ENCODE assay signal across 13 mouse cellular contexts in the genomic region with DNA sequence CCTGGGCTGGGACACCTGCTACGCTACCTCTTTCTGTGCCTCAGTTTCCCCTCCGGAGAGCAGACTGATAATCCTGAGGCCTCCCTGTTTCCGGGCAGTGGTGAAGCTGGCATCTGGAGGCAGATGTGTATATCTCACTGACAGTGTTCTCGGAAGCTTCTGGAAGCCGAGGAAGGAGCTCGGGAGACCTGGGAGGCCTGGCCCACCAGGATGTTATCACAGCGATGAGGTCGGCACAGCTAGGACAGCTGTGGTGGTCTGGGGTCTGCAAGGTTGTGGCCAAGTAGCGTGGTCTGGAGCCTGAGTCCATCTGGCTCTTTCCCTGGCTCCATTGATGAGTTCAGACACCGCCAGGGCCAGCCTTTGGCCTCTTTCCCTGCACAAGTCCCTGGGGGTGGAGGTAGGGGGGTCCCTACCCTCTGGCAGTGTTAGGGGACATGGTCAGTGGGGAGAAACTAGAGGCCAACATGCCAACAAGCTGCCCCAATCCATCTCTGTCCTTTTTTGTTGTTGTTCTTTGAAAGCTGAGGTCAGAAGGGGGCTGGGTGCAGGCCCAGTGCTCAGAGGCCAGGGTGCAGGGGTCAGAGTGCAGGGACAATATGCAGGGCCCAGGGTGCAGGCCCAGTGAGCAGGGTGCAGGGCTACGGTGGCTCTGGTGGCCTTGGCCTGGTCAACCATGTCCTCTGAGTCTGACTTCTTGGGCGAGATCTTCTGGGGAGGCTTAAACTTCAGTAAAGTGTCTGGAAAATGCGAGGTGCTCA. TPM values are rescaled to one million over a fixed set of nuclear protein-coding genes. Genes with fewer than 3 reads are reported as not detected.
DNase-seq lines count a peak whose midpoint lies in the region; ATAC-seq and TF ChIP-seq lines count a peak whose summit lies in the region.
"Had no signal": no experiment of that assay in that cellular context is flagged by ENCODE, and none has a peak within 500 bp of the region (broad histone marks: within the 10 kb centered on the region; RNA-seq: fewer than 3 reads in every experiment).

No protein-coding gene starts in this region.

- H3K4me1 ChIP-seq in heart, embryonic 11.5 days (ENCODE audit: control insufficient read depth, insufficient read depth, low read length): peaks cover 32% of the 10 kb centered on the region
- H3K4me1 ChIP-seq in kidney, postnatal 0 days (replicated peaks; ENCODE audit: insufficient read depth, low read length): peaks cover 15% of the 10 kb centered on the region
- peaks cover 14% of the 10 kb centered on the region; the same call in 1 of the 2 replicates for H3K4me1 ChIP-seq in embryonic fibroblast, embryonic 13.5 days (ENCODE audit: control insufficient read depth, insufficient read depth, low read length)
- H3K4me1 ChIP-seq in liver, embryonic 15.5 days (replicated peaks): peaks cover 15% of the 10 kb centered on the region
- H3K4me1 ChIP-seq in thymus, adult 2 months (replicated peaks; ENCODE audit: control insufficient read depth, insufficient read depth, low read length): no peaks in the 10 kb centered on the region

- H3K4me2 ChIP-seq in heart, embryonic 11.5 days: no peak overlapping the region
- H3K4me2 ChIP-seq in kidney, postnatal 0 days (ENCODE audit: low read length): no peak overlapping the region
- H3K4me2 ChIP-seq in liver, embryonic 15.5 days: peak overlapping the region; percentile 18; the same call in 1 of the 2 replicates

- no peaks in the 10 kb centered on the region for H3K36me3 ChIP-seq in heart, embryonic 11.5 days (ENCODE audit: control insufficient read depth, insufficient read depth, low read length)
- H3K36me3 ChIP-seq in kidney, postnatal 0 days (ENCODE audit: insufficient read depth, low read length): no peaks in the 10 kb centered on the region
- no peaks in the 10 kb centered on the region for H3K36me3 ChIP-seq in liver, embryonic 15.5 days (replicated peaks)
- H3K36me3 ChIP-seq in thymus, adult 2 months (ENCODE audit: control insufficient read depth, insufficient read depth, low read length): no peaks in the 10 kb centered on the region

- H3K27me3 ChIP-seq in heart, embryonic 11.5 days (ENCODE audit: control insufficient read depth, insufficient read depth, low read length): 0 out of 2 replicates have a peak, but pooled peaks cover 7% of the 10 kb centered on the region
- no peaks in the 10 kb centered on the region for H3K27me3 ChIP-seq in kidney, postnatal 0 days (ENCODE audit: insufficient read depth, low read length)
- peaks cover 7% of the 10 kb centered on the region for H3K27me3 ChIP-seq in liver, embryonic 15.5 days
- H3K27me3 ChIP-seq in thymus, adult 2 months (ENCODE audit: control insufficient read depth, insufficient read depth, low read length): no peaks in the 10 kb centered on the region; the same call in 1 of the 2 replicates
- H3K27me3 ChIP-seq: Patski had no signal

- no peaks in the 10 kb centered on the region for H3K9me3 ChIP-seq in heart, embryonic 11.5 days (replicated peaks; ENCODE audit: control insufficient read depth, low read length)
- H3K9me3 ChIP-seq in kidney, postnatal 0 days (replicated peaks; ENCODE audit: low read length): no peaks in the 10 kb centered on the region
- H3K9me3 ChIP-seq in liver, embryonic 15.5 days (replicated peaks): no peaks in the 10 kb centered on the region

- no peak for DNase-seq in heart, postnatal 25 days (ENCODE audit: low spot score)
- DNase-seq in kidney, postnatal 0 days (ENCODE audit: low spot score): no peak
- no peak for DNase-seq in kidney, postnatal 4 days
- DNase-seq in spleen, postnatal 4 days (ENCODE audit: low spot score in 2 of 2): no peak
- DNase-seq in thymus, adult 2 months: no peak
- DNase-seq: adrenal gland, postnatal 14 days; cerebellum, adult 11 months; layer of hippocampus, postnatal 36 days had no signal

- WGBS in heart, embryonic 11.5 days (ENCODE audit: insufficient replicate concordance): 67% methylated on average over 13 of the region's 13 CpGs
- 67% methylated on average over 13 of the region's 13 CpGs for WGBS in kidney, postnatal 0 days
- WGBS in liver, embryonic 15.5 days (ENCODE audit: insufficient replicate concordance): 63% methylated on average over 13 of the region's 13 CpGs
- 96% methylated on average over 13 of the region's 13 CpGs for WGBS in thymus, adult 2 months

- peak overlapping the region; percentile 22; the same call in 1 of the 2 replicates for H3K9ac ChIP-seq in heart, embryonic 11.5 days (ENCODE audit: low read depth, low read length)
- no peak overlapping the region for H3K9ac ChIP-seq in kidney, postnatal 0 days (ENCODE audit: low read depth, low read length)
- no peak overlapping the region for H3K9ac ChIP-seq in liver, embryonic 15.5 days

- ATAC-seq in heart, embryonic 11.5 days (replicated peaks; ENCODE audit: insufficient number of reproducible peaks, low FRiP score, low TSS enrichment): no peak
- 0 out of 2 replicates have a peak, but pooled peaks have one; percentile 33 for ATAC-seq in kidney, postnatal 0 days (replicated peaks; ENCODE audit: low FRiP score, low read depth)
- peak; percentile 83 for ATAC-seq in liver, embryonic 15.5 days (ENCODE audit: insufficient read depth)
- ATAC-seq: Patski had no signal

- peak overlapping the region; percentile 54; the same call in 1 of the 2 replicates for H3K27ac ChIP-seq in heart, embryonic 11.5 days (ENCODE audit: low read depth, low read length)
- H3K27ac ChIP-seq in kidney, postnatal 0 days: peak overlapping the region; percentile 38; the same call in 1 of the 2 replicates
- H3K27ac ChIP-seq in embryonic fibroblast, embryonic 13.5 days (ENCODE audit: insufficient read depth, low read length): peak overlapping the region; percentile 57
- peak overlapping the region; percentile 59 for H3K27ac ChIP-seq in liver, embryonic 15.5 days (replicated peaks)
- H3K27ac ChIP-seq in thymus, adult 2 months (ENCODE audit: control insufficient read depth, insufficient read depth, low read length): no peak overlapping the region

- no peak overlapping the region for H3K4me3 ChIP-seq in heart, embryonic 11.5 days (ENCODE audit: low read depth, low read length)
- no peak overlapping the region for H3K4me3 ChIP-seq in kidney, postnatal 0 days (replicated peaks; ENCODE audit: low read depth, low read length)
- H3K4me3 ChIP-seq in embryonic fibroblast, embryonic 13.5 days (ENCODE audit: insufficient read depth, low read length): no peak overlapping the region
- no peak overlapping the region for H3K4me3 ChIP-seq in liver, embryonic 15.5 days (replicated peaks)
- H3K4me3 ChIP-seq in thymus, adult 2 months (ENCODE audit: control insufficient read depth, insufficient read depth, low read length): no peak overlapping the region

- no peak for TF ChIP-seq CTCF in kidney, postnatal 0 days (IDR thresholded peaks at IDR 0.05; ENCODE audit: low read depth)
- TF ChIP-seq CTCF in embryonic fibroblast, embryonic 13.5 days (IDR thresholded peaks at IDR 0.05; ENCODE audit: borderline replicate concordance, insufficient read depth, low read length): no peak
- no peak for TF ChIP-seq CTCF in thymus, adult 2 months (IDR thresholded peaks at IDR 0.05; ENCODE audit: borderline replicate concordance, control insufficient read depth, extremely low read depth, insufficient read depth, low read length, poor library complexity)

- intact Hi-C loops in heart, postnatal 25 days (cut with DNase I): loop anchor here (2.0 kb wide), 1 partner anchor 26 kb away; a partner anchor contains a TSS

- TF ChIP-seq POLR2A in embryonic fibroblast, embryonic 13.5 days (IDR thresholded peaks at IDR 0.05; ENCODE audit: low read depth, low read length): no peak
- no peak for TF ChIP-seq POLR2A in thymus, adult 2 months (IDR thresholded peaks at IDR 0.05; ENCODE audit: control insufficient read depth, extremely low read depth, insufficient read depth, low read length, poor library complexity)

RNA-seq across cellular contexts. Expression of a gene that starts 26.7 kb away (rescaled TPM):
- 21.1 and 23.1 TPM in 2 replicates for polyA plus RNA-seq in heart, embryonic 11.5 days (2014; fragmentation: Nextera tagmentation; extraction: Ambion mirVana)
- total RNA-seq in heart, postnatal 25 days (2021): 1 to 10 TPM; 2.0 to 2.8 TPM
- 33.9 and 36.1 TPM in 2 replicates for polyA plus RNA-seq in kidney, postnatal 0 days (2015; fragmentation: Nextera tagmentation; extraction: Ambion mirVana)
- polyA plus RNA-seq in embryonic fibroblast, embryonic 13.5 days (2011; ENCODE audit: insufficient read length, low read depth, missing spikeins): 73.0 and 82.3 TPM in 2 replicates
- 1.6 and 1.9 TPM in 2 replicates for polyA plus RNA-seq in liver, embryonic 15.5 days (2015; fragmentation: Nextera tagmentation; extraction: Ambion mirVana)
- 10.6 and 10.7 TPM in 2 replicates for polyA plus RNA-seq in thymus, adult 2 months (2012; rRNA removed)
- polyA plus RNA-seq: erythroblast, embryonic 14.5 days had no signal
